Mouse (Mus musculus) c-Kit-negative CD71-positive TER-119-positive erythroid progenitor cells, embryonic 14.5 days (primary cell): Measurements from ENCODE around the gene Rph3al.

ENCODE experiments used
- DNase-seq: peaks from one replicate; pipeline ENCODE4 v3.0.0-alpha.2; 2013; ENCODE audit warnings: low read depth, low spot score

Gene Rph3al

DNA sequence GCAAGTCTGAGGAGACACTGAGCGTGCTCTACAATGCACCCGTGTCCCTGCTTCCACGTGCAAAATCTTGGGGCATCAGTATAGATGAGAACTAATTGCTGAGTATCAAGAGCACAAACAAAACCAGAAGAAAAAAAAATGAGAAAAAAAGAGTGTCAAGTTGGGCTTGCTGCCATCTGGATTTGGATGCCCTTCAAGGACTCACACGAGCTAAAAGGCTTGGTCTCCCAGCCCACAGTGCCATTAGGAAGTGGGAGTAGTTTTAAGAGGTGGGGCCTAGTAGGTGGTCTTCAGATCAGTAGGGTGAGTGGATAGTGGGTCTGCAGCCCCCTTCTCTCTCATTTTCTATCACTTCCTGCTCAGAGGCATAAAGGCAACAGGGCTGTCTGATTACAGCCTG is 75.8 kb downstream of the Rph3al start:
- DNase-seq, result no peak

DNA sequence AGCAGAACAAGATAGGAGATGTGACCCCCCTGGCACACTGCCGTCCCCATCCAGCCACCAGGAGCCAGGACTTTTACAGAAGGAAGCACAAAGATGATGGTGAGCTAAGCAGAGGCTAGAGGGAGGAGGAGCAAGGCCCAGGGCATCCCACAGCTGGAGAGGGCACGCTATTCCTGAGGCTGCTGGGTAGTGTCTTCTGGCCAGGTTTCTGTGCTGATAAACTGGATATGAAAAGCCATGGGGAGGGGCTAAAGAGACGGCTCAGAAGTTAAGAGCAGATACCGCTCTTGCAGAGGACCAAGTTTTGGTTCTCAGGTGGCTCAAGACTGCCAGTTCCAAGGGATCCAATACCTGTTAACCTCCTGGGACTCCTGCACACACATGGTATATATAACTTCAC is 76.6 kb downstream of the Rph3al start:
- no peak for DNase-seq

DNA sequence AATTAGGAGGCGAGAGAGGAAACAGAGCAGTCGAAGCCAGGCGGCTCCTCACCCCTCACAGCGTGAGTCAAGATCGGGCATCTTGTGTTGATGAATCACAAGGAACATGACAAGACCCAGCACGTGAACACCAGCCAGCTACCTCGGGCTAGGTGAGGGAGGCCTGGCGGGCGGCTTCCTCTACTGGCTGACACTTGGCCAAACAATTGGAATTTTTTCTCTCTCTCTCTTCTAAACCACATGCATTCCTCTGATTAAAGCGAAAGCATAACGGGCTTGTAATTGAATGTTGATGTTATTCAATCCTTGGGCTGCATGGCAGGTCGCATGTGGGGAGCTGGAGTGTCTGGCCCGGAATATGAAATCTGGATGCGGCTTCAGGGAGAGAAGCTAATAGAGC is 77.0 kb downstream of the Rph3al start:
- DNase-seq, result no peak

DNA sequence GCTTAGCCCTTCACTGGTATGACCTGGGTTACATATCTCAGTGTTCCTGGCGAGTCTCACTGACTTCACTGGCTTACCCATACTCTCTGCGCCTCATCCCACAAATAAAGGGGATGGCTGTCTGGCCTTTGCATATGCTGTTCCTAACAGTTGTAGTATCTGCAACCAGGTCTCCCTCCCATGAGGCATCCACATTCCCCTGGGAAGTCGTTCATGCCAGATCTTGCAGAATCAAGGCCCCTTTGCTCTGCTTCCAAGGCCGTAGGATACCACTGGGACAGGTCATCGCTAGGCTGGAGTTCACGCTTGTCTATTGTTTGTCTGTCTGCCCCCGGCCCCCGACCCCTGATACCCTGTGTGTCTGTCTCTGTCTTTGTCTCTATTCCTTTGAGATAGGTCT is 78.8 kb downstream of the Rph3al start:
- no peak for DNase-seq

DNA sequence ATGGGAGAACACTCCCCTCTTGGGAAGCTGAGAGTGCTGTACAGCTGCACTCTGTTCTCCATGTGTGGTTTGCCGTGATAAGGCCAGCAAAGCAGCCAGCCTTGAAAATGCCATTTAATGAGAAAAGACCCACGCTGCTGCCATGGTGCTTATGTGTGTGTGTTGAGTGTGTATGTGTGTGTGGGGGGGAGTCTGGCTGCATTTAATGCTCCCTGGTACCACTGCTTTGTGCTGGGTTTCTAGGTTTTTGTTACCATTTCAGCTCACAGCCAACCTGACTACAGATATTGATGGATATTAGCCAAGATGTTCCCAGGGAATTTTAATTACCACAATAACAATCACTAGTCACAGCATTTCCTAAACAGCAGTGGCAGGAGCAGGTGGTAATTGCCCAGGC is 79.3 kb downstream of the Rph3al start:
- DNase-seq, result no peak

DNA sequence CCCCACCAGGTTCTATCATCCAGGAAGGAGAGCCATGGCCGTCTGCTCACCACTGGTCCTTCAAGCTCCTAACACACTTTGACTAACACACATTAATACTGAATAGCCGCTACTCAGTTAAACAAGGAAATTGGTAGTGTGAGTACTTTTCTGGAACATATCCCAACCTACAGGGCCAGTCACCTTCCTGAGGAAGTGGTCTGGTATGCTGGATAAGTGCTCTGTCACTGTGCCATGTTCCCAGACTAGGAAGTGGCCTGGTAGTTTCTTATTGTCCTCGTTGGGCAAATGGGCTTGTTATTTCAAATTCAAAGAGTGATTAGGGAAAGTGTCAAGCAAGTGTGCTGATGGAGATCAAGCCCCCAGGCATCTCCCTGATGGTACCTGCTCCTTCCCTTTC is 80.4 kb downstream of the Rph3al start:
- DNase-seq, result no peak

DNA sequence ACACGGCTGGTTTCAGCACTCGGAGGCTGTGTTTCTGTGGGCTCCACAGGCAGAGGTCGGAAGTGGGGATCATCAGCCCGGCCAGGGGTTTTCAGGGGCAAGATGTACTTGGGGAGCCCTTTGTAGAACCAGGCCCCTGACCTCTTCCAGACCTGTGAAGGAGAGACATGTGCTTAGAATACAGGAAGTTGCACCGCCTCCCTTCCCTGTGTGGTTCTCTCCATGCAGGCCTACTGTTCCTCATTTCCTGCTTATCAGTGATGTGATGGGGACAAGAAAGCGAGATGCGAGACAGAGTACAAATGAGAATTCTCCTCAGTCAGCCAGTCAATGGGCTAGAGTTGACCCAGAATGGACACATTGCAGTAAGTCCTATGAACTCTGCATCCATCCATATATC is 83.9 kb downstream of the Rph3al start:
- no peak for DNase-seq

DNA sequence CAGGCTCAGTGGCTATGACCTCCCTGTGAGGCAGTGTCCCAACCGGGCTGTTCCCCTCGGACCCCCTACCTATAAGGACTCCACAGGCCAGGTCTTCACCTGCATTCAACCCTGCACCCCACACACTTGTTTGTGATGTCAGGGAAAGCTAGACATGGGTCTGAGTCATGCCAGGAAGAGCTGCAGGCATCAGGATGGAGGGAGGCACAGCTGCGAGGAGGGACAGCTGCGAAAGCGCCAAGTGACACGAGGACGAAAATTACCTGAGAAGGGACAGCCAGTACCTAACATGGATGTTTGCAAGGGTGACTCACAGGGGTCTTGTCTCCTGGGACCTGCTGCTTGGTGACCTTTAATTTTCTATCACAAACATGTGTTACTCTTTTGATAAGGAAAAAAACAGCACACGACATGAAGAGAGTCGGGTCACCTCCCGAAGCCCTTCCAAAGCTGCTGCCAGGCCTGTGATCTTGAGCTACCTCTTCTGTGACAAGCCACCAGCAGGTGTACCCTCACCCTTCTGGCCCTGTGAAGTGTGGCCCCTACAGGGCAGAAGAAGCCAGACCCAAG is 85.1 kb downstream of the Rph3al start:
- no peak for DNase-seq

DNA sequence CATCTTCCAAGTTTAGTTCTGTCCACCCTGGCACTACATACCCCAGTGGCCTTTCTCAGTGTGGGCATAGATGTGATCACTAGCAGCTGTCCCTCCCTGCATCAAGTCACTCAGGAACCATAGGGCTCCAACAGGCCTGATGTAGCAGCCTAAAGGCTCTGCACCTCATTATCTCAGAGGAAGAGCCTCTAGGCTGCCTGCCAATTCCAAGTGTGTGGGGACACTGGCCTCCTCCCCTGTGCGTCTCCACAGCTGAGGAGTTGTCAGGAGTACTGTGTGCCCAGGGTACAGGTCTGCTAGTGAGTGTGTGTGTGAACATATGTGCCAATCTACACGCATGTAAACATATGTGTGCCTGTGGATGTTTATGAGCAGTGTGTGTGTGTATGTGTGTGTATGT is 85.7 kb downstream of the Rph3al start:
- DNase-seq, result no peak

DNA sequence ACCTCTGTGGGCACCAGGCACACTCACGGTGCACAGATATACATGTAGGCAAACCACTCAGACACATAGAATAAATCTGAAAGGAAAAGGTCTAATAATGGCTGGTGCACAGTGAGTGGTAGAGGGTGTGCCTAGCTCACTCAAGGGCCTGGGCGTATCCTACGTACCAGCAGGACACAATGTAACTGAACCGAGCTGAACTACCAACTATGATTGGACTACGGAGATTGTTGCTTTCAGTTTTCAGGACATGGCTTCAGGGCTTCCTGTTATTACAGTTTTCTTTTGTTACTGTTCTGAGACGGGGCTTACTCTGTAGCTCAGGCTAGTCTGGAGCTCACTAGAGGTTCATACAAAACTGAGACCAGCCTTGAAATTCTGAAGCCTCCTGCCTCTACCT is 88.7 kb downstream of the Rph3al start:
- no peak for DNase-seq

DNA sequence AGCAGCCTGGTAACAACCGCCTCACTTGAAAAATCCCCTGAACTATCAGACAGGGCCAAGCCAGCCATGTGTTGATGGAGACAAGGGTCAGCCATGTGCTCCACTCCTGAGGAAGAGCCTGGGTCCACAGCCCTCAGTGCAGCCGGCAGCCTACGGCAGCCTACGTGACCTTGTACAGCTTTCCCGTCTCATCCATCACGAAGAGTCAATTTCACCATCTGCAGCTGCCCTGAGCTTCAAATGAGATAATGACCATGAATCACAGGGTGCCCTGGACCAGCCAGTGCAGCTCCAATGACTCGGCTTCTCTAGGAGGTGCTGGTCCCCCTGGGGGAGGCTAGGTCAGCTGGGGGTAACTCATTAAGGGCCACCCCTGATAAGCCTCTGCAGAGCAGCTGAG is 91.6 kb downstream of the Rph3al start:
- DNase-seq, result no peak

DNA sequence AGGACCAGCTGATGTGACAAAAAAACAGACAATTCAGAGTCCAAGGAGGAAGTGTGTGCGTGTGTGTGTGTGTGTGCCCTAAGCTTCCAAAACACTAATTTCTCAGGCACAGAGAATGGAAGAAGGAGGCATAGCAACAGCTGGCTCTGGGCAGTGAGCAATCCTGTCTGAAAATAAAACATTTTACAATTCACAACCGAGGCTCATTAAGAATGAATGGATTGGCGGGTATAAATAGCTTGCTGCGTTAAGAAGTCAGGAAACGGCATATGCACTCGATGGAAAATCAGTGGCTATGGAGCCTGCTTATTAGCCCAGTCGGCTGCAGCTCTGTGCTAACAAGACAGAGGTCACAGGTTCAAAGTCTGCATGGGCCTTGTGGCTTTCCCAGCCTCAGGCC is 92.6 kb downstream of the Rph3al start:
- DNase-seq, result no peak

DNA sequence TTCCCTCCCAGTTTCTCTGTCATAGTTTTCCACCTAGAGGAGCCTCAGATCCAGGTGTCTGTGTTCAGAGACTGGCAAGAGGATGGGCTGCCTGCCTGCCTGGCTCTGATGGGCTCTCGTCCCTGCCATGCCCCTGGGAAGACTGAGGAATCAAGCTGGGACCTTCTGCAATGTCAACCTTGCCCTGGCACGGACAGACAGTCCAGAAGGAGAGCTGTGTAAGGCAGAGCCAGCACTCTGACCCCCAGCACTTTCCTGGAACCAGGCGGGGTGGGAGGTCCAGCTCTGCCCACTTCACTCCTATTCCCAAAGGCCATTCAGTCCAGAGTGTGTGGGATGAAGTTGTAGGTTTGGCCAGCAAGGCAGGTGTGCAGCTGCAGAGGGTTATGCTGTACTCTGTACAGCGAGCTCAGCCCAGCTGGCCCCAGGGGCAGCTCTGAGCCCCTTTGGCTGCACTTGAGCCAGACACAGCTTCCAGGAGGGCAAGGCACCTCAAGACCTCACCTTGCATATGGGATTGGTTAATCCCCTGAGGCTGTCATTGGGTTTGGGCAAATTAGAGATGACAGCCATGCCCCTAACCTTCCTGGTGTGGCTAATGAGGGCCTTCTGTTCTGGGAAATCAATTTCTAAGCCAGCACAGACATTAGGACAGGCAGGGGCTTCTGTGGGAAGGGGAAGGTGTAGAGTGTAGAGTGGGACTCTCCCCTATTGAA is 95.2 kb downstream of the Rph3al start:
- DNase-seq, result no peak

DNA sequence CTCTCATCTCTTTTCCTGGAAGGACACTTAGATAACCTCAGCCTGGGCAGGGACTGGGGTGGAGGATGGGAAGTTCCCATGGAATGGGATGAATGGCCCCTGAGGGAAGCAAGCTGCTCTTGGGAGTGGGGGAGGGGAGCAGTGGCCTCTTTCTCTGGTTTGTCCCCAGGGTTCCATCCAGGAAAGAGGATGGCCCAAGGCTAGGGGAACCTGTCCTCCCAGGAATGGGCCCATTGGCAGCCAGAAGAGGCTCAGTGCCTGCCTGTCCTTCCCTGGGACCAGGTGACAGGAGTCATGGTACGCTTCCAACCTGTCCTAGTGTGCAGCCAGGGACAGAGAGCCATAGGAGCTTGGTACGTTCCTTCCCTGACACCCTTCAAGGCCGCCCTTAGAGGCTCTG is 96.7 kb downstream of the Rph3al start:
- DNase-seq, result no peak

DNA sequence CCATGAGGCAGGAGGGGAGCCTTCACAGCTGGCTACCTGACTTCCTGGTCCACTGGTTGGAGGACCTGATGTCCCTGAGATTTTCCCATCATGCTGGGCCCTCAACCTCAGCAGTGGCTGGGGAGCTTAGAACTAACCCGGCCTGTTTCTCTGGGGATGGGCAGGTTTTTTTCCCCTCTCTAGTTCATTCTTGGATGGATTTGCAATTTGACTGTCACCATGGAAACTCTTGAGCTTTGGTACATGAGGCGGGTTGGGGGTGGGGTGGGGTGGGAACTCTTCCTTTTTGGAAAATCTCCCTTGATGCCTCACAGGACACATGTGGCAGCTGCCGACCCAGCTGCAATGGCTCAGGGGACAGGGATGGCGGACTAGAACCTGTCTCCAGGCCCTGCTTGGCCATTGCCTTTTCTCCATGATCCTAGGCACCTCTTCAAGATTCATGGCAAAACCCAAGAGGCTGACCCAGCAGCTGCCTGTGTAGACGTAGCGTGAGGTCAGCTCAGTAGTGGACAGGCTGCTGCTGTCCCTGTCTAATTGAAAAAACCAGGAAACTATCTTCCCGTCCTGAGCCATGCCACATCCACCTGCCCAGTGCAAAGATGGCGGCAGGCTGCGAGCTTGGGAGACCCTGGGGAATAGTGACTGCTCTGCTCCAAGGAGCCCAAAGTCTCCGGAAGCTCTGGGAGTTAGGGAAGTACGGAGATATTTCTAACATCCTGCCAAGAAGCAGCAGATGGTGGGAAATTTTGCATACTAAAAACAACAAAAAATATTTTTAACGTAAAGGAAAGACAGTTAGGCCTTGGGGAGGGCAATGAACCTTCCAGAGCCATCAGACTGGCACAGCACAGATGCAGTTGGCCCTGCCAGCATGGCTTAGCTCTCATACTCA is 98.4 kb downstream of the Rph3al start:
- DNase-seq, result no peak

DNA sequence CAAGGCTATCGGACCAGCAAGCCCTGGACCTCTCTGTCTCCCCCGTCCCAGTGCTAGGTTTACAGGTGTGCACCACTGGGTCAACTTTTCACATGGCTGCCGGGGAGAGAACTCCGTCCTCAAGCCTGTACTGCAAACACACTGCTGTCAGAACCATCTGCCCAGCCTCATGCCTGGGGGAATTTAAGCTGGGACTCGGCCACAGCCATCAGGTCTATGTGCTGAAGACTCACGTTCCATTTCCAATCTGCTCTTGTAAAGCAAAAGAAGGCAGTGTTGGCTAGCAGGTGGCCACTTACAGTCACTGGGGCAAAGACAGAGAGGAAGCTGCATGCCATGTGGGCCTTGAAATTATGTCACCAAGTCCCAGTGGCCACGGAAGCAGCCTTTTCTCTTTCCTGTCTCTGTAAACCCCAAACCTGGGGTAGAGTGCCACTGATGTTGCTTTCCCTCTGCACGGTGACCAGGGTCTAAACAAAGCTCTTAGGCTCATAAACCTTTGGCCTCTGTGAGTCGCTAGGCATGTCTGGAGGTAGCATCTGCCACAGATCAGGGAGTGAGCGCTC is 99.3 kb downstream of the Rph3al start:
- DNase-seq, result no peak

DNA sequence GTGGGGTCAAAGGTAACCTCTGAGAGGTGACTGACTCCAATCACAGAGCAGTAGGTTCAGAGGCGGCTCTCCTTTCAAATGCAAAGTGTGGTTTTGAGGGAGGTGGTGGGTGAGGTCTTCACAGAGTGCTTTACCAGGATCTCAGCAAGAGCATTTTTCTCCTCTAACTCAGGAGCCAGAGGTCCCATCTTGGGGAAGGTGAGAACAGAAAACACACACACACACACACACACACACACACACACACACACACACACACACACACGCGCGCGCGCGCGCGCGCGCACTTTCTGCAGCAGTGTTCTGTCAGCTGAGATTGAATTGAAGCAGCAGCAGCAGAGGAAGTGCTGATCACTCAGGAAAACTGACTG is 102.0 kb downstream of the Rph3al start:
- DNase-seq, result no peak

DNA sequence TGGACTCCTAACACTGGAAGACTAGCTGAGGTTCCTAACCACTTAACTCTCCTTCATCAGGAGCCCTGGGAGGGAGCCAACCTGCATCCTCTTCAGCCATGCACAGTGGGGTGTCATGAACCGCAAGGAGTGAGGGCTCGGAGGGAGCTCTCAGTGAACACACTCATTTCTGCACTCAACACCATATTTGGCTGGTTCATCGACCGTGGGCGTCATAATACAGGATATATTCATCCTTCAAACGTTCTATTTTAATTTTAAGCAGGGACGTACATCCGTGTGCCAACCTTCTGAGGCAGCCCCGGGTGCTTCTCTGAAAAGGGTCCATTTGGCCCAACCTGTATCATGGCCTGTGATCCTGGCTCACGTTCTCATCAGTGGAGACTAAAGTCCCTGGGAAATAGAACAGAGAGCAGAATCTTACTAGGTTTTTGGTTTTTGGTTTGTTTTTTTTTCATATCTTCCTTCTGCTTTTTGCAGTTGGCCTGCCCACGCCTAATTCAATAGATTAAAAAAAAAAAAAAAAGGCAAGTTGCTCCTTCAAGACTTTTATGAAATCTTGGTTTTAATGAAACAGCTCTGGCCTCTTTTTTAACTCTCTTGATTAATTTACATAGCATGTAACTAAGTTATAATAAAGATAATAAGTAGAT is 102.5 kb downstream of the Rph3al start:
- DNase-seq, result no peak

DNA sequence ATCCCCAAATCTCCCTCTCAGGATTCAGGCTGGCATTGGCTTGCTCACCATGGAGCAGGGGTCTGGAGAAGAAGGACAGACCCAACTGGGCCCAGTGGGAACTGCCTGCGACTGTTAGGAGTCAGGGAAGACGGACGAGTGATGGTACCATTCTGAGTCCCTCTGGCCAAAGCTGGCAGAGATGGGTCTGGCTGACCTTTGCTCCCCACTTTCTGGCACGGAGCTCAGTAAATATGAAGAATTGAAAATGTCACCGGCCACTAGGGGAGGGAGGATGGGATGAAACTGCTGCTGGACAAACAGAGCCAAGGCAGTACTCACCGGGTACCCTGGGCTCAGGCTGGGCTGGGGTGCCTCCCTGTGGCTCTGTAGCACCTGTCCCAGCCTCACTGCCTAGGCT is 105.1 kb downstream of the Rph3al start:
- DNase-seq, result no peak

DNA sequence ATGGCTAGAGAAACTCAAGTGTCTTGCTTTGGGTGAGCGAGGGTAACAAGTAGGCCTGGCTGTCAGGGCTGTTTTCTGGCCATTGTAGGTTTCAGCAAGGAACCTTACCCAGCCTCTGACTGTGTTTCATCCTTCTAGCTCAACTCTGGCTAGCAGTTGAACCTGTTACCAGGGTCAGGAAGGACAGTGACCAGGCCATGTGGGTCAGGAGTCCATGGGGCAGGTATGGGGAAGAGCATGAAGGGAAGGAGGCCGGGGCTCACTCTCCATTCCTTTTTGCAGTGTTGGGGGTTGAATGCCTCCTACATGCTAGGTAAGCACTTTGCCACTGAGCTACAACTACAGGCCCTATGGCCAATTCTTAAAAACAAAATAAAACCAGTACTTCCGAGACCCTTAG is 107.8 kb downstream of the Rph3al start:
- DNase-seq, result no peak

DNA sequence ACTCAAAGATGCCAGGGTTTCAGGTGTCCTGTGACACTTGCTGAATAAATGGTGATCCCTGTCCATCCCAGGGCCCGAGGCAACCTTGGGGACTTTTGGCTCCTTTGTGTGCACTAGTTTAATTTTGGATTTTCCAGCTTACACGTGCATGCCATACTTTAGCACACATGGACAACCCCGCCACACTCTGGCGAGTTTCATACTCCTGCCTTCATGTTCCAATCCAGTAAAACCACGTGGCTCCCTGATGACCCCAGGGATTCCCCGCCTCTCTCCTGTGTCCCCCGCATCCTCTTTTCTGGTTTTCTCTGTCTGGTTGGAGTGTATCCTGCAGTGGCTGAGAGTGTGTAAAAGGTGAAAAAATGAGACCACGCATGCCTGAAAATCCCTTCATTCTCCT is 110.8 kb downstream of the Rph3al start:
- DNase-seq, result no peak

DNA sequence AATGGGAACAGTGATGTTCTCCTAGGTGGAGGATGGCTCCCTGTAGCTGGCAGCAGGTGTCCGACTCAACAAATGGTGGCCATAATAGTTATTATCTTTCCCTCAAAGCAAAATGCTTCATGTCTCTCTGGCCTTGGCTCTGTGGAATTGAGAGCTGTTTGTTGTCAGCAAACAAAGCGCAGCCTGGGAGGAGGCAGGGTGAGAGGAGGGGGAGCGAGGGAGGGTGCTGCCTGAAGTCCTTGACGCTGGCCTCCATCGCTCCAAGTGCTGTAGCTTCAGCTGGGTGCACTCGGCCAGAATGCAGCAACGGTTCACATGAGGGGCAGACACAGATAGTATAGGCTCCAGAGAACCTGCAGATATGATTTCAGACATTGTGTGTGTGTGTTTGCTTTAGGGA is 114.7 kb downstream of the Rph3al start:
- DNase-seq, result no peak
